Mouse (Mus musculus) erythroblast, embryonic 14.5 days (primary cell): ENCODE results near the gene Cit. TPM values are rescaled to one million over a fixed set of nuclear protein-coding genes. Genes with fewer than 3 reads are reported as not detected.

Experiments used
- H3K27me3 ChIP-seq: 2 replicates; pipeline ENCODE4 v1.6.1; 2012; ENCODE audit warnings: inconsistent platforms; ENCODE audit not compliant: control insufficient read depth
- H3K36me3 ChIP-seq: 2 replicates; pipeline ENCODE4 v1.6.1; 2012; ENCODE audit warnings: mild to moderate bottlenecking, inconsistent platforms; ENCODE audit not compliant: control insufficient read depth
- H3K4me1 ChIP-seq: 2 replicates; pipeline ENCODE4 v1.6.1; 2012; ENCODE audit warnings: inconsistent platforms; ENCODE audit not compliant: control insufficient read depth
- H3K4me3 ChIP-seq: replicated peaks from 2 replicates; pipeline ENCODE3; 2012; ENCODE audit warnings: moderate library complexity, mild to moderate bottlenecking, inconsistent platforms
- H3K9me3 ChIP-seq: 2 replicates; pipeline ENCODE4 v1.6.1; 2012; ENCODE audit warnings: low read length, inconsistent platforms, mixed read lengths; ENCODE audit not compliant: control insufficient read depth
- GATA1 ChIP-seq: IDR thresholded peaks from 2 replicates; pipeline ENCODE4 v1.6.1; 2012; ENCODE audit warnings: low read length, inconsistent platforms, mixed read lengths
- TAL1 ChIP-seq: IDR thresholded peaks from 3 replicates; pipeline ENCODE4 v1.6.1; 2012; ENCODE audit warnings: low read length, inconsistent platforms, mixed read lengths
- polyA plus RNA-seq: library from polyadenylated mRNA; stranded (reverse); fragments of >175 nt; gene quantifications from 2 replicates; pipeline ENCODE4 v1.2.3, GENCODE M21; 2012

The Cit gene
- polyA plus RNA-seq, 1 experiment, result 13.6 TPM

GRCm38 (mm10) chr5:116003154-116003553, 158.1 kb downstream of the Cit start:
- Histone ChIP-seq H3K27me3 (no peaks in the 10 kb centered on the region), H3K9me3 (no peaks in the 10 kb centered on the region), H3K4me3 (no peak overlapping the region), H3K36me3 (peaks cover 98% of the 10 kb centered on the region), H3K4me1 (peaks cover 13% of the 10 kb centered on the region)
- TF ChIP-seq TAL1 (no peak), GATA1 (no peak)

GRCm38 (mm10) chr5:116003825-116004224, 158.7 kb downstream of the Cit start:
- H3K9me3 ChIP-seq, result no peaks in the 10 kb centered on the region
- H3K27me3 ChIP-seq, result no peaks in the 10 kb centered on the region
- H3K4me1 ChIP-seq, result peaks cover 13% of the 10 kb centered on the region
- H3K36me3 ChIP-seq, result peaks cover 97% of the 10 kb centered on the region
- TF ChIP-seq GATA1, result no peak
- TF ChIP-seq TAL1, result no peak
- H3K4me3 ChIP-seq, result no peak overlapping the region

- no peaks in the 10 kb centered on the region for H3K27me3 ChIP-seq
- H3K9me3 ChIP-seq, result no peaks in the 10 kb centered on the region
- H3K4me3 ChIP-seq, result no peak overlapping the region
- peaks cover 15% of the 10 kb centered on the region for H3K4me1 ChIP-seq
- H3K36me3 ChIP-seq, result peaks cover 97% of the 10 kb centered on the region
- TF ChIP-seq GATA1, result no peak
Measured at GRCm38 (mm10) chr5:116004271-116004670, 159.2 kb downstream of the Cit start.

GRCm38 (mm10) chr5:116006324-116007099, 161.4 kb downstream of the Cit start:
- Histone ChIP-seq H3K4me3 (no peak overlapping the region), H3K27me3 (no peaks in the 10 kb centered on the region), H3K9me3 (no peaks in the 10 kb centered on the region), H3K4me1 (peaks cover 21% of the 10 kb centered on the region), H3K36me3 (peaks cover 91% of the 10 kb centered on the region)
- TF ChIP-seq TAL1 (no peak), GATA1 (no peak)

GRCm38 (mm10) chr5:116007723-116008122, 162.6 kb downstream of the Cit start:
- H3K36me3 ChIP-seq, result peaks cover 90% of the 10 kb centered on the region
- peaks cover 21% of the 10 kb centered on the region for H3K4me1 ChIP-seq
- TF ChIP-seq TAL1 (no peak), GATA1 (peak; percentile 75)
- no peak overlapping the region for H3K4me3 ChIP-seq
- no peaks in the 10 kb centered on the region for H3K9me3 ChIP-seq
- H3K27me3 ChIP-seq, result no peaks in the 10 kb centered on the region

- peaks cover 31% of the 10 kb centered on the region for H3K4me1 ChIP-seq
- no peak overlapping the region for H3K4me3 ChIP-seq
- no peaks in the 10 kb centered on the region for H3K9me3 ChIP-seq
- peaks cover 90% of the 10 kb centered on the region for H3K36me3 ChIP-seq
- TF ChIP-seq GATA1 (no peak), TAL1 (no peak)
- H3K27me3 ChIP-seq, result no peaks in the 10 kb centered on the region
Measured at GRCm38 (mm10) chr5:116009091-116009851, 164.2 kb downstream of the Cit start.

- peaks cover 38% of the 10 kb centered on the region for H3K4me1 ChIP-seq
- peaks cover 90% of the 10 kb centered on the region for H3K36me3 ChIP-seq
- no peaks in the 10 kb centered on the region for H3K27me3 ChIP-seq
- TF ChIP-seq GATA1, result no peak
- no peak for TF ChIP-seq TAL1
- H3K9me3 ChIP-seq, result no peaks in the 10 kb centered on the region
- no peak overlapping the region for H3K4me3 ChIP-seq
Measured at GRCm38 (mm10) chr5:116009884-116010627, 165.0 kb downstream of the Cit start.

- no peak for TF ChIP-seq TAL1
- TF ChIP-seq GATA1, result no peak
- H3K4me1 ChIP-seq, result peaks cover 43% of the 10 kb centered on the region
Measured at GRCm38 (mm10) chr5:116011700-116012099, 166.6 kb downstream of the Cit start.

GRCm38 (mm10) chr5:116012503-116012902, 167.4 kb downstream of the Cit start:
- Histone ChIP-seq H3K4me3 (no peak overlapping the region), H3K27me3 (no peaks in the 10 kb centered on the region), H3K4me1 (peaks cover 40% of the 10 kb centered on the region), H3K9me3 (no peaks in the 10 kb centered on the region), H3K36me3 (peaks cover 91% of the 10 kb centered on the region)
- no peak for TF ChIP-seq TAL1
- no peak for TF ChIP-seq GATA1

More at GRCm38 (mm10) chr5:116011700-116012099, 166.6 kb downstream of the Cit start:
- Histone ChIP-seq H3K4me3 (no peak overlapping the region), H3K36me3 (peaks cover 91% of the 10 kb centered on the region), H3K9me3 (no peaks in the 10 kb centered on the region), H3K27me3 (no peaks in the 10 kb centered on the region)
